Mouse (Mus musculus) erythroblast, embryonic 14.5 days (primary cell): ENCODE measurements around the gene Polr1d. TPM values are rescaled to one million over a fixed set of nuclear protein-coding genes. Genes with fewer than 3 reads are reported as not detected.

Experiments
- H3K27me3 ChIP-seq: 2 replicates; pipeline ENCODE4 v1.6.1; 2012; ENCODE audit warnings: inconsistent platforms; ENCODE audit not compliant: control insufficient read depth
- H3K36me3 ChIP-seq: 2 replicates; pipeline ENCODE4 v1.6.1; 2012; ENCODE audit warnings: mild to moderate bottlenecking, inconsistent platforms; ENCODE audit not compliant: control insufficient read depth
- H3K4me1 ChIP-seq: 2 replicates; pipeline ENCODE4 v1.6.1; 2012; ENCODE audit warnings: inconsistent platforms; ENCODE audit not compliant: control insufficient read depth
- H3K4me3 ChIP-seq: replicated peaks from 2 replicates; pipeline ENCODE3; 2012; ENCODE audit warnings: moderate library complexity, mild to moderate bottlenecking, inconsistent platforms
- H3K9me3 ChIP-seq: 2 replicates; pipeline ENCODE4 v1.6.1; 2012; ENCODE audit warnings: low read length, inconsistent platforms, mixed read lengths; ENCODE audit not compliant: control insufficient read depth
- GATA1 ChIP-seq: IDR thresholded peaks from 2 replicates; pipeline ENCODE4 v1.6.1; 2012; ENCODE audit warnings: low read length, inconsistent platforms, mixed read lengths
- TAL1 ChIP-seq: IDR thresholded peaks from 3 replicates; pipeline ENCODE4 v1.6.1; 2012; ENCODE audit warnings: low read length, inconsistent platforms, mixed read lengths
- polyA plus RNA-seq: library from polyadenylated mRNA; stranded (reverse); fragments of >175 nt; gene quantifications from 2 replicates; pipeline ENCODE4 v1.2.3, GENCODE M21; 2012

Gene Polr1d
- polyA plus RNA-seq, 1 experiment = 6.5 TPM

GRCm38 (mm10) chr5:147054328-147054727 is 22.5 kb upstream of the Polr1d start:
- no peak for TF ChIP-seq GATA1
- TF ChIP-seq TAL1 = no peak
- H3K4me3 ChIP-seq = no peak overlapping the region
- peaks cover 12% of the 10 kb centered on the region for H3K4me1 ChIP-seq
- H3K36me3 ChIP-seq = no peaks in the 10 kb centered on the region
- H3K9me3 ChIP-seq = no peaks in the 10 kb centered on the region
- no peaks in the 10 kb centered on the region for H3K27me3 ChIP-seq

- Histone ChIP-seq H3K27me3 (no peaks in the 10 kb centered on the region), H3K36me3 (no peaks in the 10 kb centered on the region), H3K4me3 (no peak overlapping the region), H3K4me1 (peaks cover 13% of the 10 kb centered on the region), H3K9me3 (no peaks in the 10 kb centered on the region)
- TF ChIP-seq TAL1 (no peak), GATA1 (no peak)
These were observed 22.0 kb upstream of the Polr1d start for GRCm38 (mm10) chr5:147054747-147055270.

- Histone ChIP-seq H3K4me3 (no peak overlapping the region), H3K4me1 (peaks cover 13% of the 10 kb centered on the region), H3K9me3 (no peaks in the 10 kb centered on the region), H3K27me3 (no peaks in the 10 kb centered on the region), H3K36me3 (no peaks in the 10 kb centered on the region)
- no peak for TF ChIP-seq TAL1
- no peak for TF ChIP-seq GATA1
These were observed 21.1 kb upstream of the Polr1d start for GRCm38 (mm10) chr5:147055572-147056245.

- H3K4me1 ChIP-seq = peaks cover 13% of the 10 kb centered on the region
These were observed 20.0 kb upstream of the Polr1d start for GRCm38 (mm10) chr5:147056712-147057290.

GRCm38 (mm10) chr5:147057626-147058414 is 19.0 kb upstream of the Polr1d start:
- Histone ChIP-seq H3K4me3 (no peak overlapping the region), H3K36me3 (no peaks in the 10 kb centered on the region), H3K9me3 (no peaks in the 10 kb centered on the region), H3K27me3 (no peaks in the 10 kb centered on the region), H3K4me1 (peaks cover 13% of the 10 kb centered on the region)
- TF ChIP-seq GATA1 = no peak
- no peak for TF ChIP-seq TAL1

More at GRCm38 (mm10) chr5:147056712-147057290, 20.0 kb upstream of the Polr1d start:
- Histone ChIP-seq H3K9me3 (no peaks in the 10 kb centered on the region), H3K4me3 (no peak overlapping the region), H3K36me3 (no peaks in the 10 kb centered on the region), H3K27me3 (no peaks in the 10 kb centered on the region)
- TF ChIP-seq TAL1 = no peak
- TF ChIP-seq GATA1 = no peak

- TF ChIP-seq GATA1 (no peak), TAL1 (no peak)
These were observed 18.2 kb upstream of the Polr1d start for GRCm38 (mm10) chr5:147058661-147059060.

GRCm38 (mm10) chr5:147059319-147059718 is 17.5 kb upstream of the Polr1d start:
- no peaks in the 10 kb centered on the region for H3K27me3 ChIP-seq
- H3K4me1 ChIP-seq = peaks cover 12% of the 10 kb centered on the region
- H3K4me3 ChIP-seq = no peak overlapping the region
- no peak for TF ChIP-seq TAL1
- no peak for TF ChIP-seq GATA1
- H3K9me3 ChIP-seq = no peaks in the 10 kb centered on the region
- H3K36me3 ChIP-seq = no peaks in the 10 kb centered on the region

More at GRCm38 (mm10) chr5:147058661-147059060, 18.2 kb upstream of the Polr1d start:
- Histone ChIP-seq H3K4me3 (no peak overlapping the region), H3K4me1 (peaks cover 13% of the 10 kb centered on the region), H3K27me3 (no peaks in the 10 kb centered on the region), H3K36me3 (no peaks in the 10 kb centered on the region), H3K9me3 (no peaks in the 10 kb centered on the region)

- no peak overlapping the region for H3K4me3 ChIP-seq
- no peaks in the 10 kb centered on the region for H3K27me3 ChIP-seq
- TF ChIP-seq TAL1 (no peak), GATA1 (no peak)
- peaks cover 8% of the 10 kb centered on the region for H3K4me1 ChIP-seq
- H3K9me3 ChIP-seq = no peaks in the 10 kb centered on the region
- no peaks in the 10 kb centered on the region for H3K36me3 ChIP-seq
These were observed 16.8 kb upstream of the Polr1d start for GRCm38 (mm10) chr5:147060024-147060423.

- Histone ChIP-seq H3K36me3 (no peaks in the 10 kb centered on the region), H3K4me3 (no peak overlapping the region), H3K27me3 (no peaks in the 10 kb centered on the region), H3K4me1 (peaks cover 4% of the 10 kb centered on the region), H3K9me3 (no peaks in the 10 kb centered on the region)
- TF ChIP-seq TAL1 (no peak), GATA1 (no peak)
These were observed 13.6 kb upstream of the Polr1d start for GRCm38 (mm10) chr5:147063215-147063661.
